Mouse (Mus musculus): ENCODE results near the gene Faf1. TPM values are rescaled to one million over a fixed set of nuclear protein-coding genes. Genes with fewer than 3 reads are reported as not detected.

Faf1 gene
- polyA plus RNA-seq, 1 experiment from 2014 or later, result 23.0 TPM

DNA sequence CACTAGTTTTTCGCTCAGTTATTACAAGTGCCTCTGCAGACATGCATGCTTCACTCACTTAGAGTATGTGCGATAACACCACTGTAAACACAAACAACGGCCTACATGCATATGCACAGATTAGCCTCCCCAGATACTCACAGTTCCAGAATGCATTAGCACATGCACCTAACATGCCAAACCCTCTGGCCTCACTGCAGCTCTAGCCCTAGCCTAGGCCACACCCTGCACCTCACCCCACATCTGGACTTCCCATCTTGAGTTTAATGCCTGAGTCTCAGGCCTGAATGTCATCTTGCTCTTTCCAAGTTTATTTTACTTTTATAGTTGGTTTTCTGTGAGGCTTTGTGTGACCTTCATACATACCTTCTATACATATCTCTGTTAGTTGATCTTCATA, 272.9 kb downstream of the Faf1 start:
- Histone ChIP-seq H3K27me3 (no peaks in the 10 kb centered on the region), H3K4me1 (no peaks in the 10 kb centered on the region), H3K4me2 (no peak overlapping the region), H3K4me3 (no peak overlapping the region), H3K9me3 (no peaks in the 10 kb centered on the region), H3K9ac (no peak overlapping the region), H3K36me3 (peaks cover 4% of the 10 kb centered on the region; the same call in 1 of the 2 replicates), H3K27ac (no peak overlapping the region)
- WGBS, result 95% methylated on average over 3 of the region's 3 CpGs
- no peak for ATAC-seq (ENCODE audit: insufficient number of reproducible peaks, low FRiP score, low TSS enrichment, low read depth)

DNA sequence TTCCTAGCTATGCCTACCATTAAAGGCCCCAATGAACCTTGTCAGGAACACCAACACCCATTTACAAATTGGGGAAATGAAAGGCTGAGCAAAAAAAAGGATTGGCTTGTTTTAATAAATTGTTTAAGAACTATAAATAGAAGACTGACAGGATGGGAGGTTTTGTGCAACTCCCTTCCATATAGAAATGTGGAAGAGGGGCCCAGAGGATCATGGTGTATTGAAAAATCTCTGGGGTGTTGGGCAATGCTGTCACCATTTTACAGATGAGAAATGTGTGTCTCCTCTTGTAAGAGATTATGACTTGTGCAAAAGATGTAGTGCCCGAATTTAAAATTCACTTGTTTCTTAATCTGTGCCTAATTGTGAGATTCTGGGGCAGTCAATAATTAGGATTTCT, 277.1 kb downstream of the Faf1 start:
- no peak for ATAC-seq (ENCODE audit: insufficient number of reproducible peaks, low FRiP score, low TSS enrichment, low read depth)
- no peaks in the 10 kb centered on the region for H3K36me3 ChIP-seq
- H3K4me1 ChIP-seq, result no peaks in the 10 kb centered on the region
- H3K9ac ChIP-seq, result no peak overlapping the region
- H3K4me3 ChIP-seq, result no peak overlapping the region
- H3K27ac ChIP-seq, result no peak overlapping the region
- 92% methylated on average over 1 of the region's 1 CpGs for WGBS
- no peaks in the 10 kb centered on the region for H3K27me3 ChIP-seq
- no peaks in the 10 kb centered on the region for H3K9me3 ChIP-seq
- no peak overlapping the region for H3K4me2 ChIP-seq

- ATAC-seq (ENCODE audit: insufficient number of reproducible peaks, low FRiP score, low TSS enrichment, low read depth), result no peak
- 56% methylated on average over 5 of the region's 5 CpGs for WGBS
- Histone ChIP-seq H3K9me3 (no peaks in the 10 kb centered on the region), H3K4me3 (no peak overlapping the region), H3K9ac (no peak overlapping the region), H3K27me3 (no peaks in the 10 kb centered on the region), H3K36me3 (peaks cover 8% of the 10 kb centered on the region; the same call in 1 of the 2 replicates), H3K4me2 (no peak overlapping the region), H3K27ac (no peak overlapping the region), H3K4me1 (no peaks in the 10 kb centered on the region)
Observed at GRCm38 (mm10) chr4:109960201-109960935, 284.0 kb downstream of the Faf1 start.

GRCm38 (mm10) chr4:109963570-109964279, 287.3 kb downstream of the Faf1 start:
- H3K4me1 ChIP-seq, result no peaks in the 10 kb centered on the region
- H3K4me2 ChIP-seq, result no peak overlapping the region
- WGBS, result 86% methylated on average over 5 of the region's 5 CpGs
- H3K27me3 ChIP-seq, result no peaks in the 10 kb centered on the region
- H3K27ac ChIP-seq, result no peak overlapping the region
- H3K9ac ChIP-seq, result no peak overlapping the region
- ATAC-seq (ENCODE audit: insufficient number of reproducible peaks, low FRiP score, low TSS enrichment, low read depth), result no peak
- no peaks in the 10 kb centered on the region for H3K9me3 ChIP-seq
- no peak overlapping the region for H3K4me3 ChIP-seq
- H3K36me3 ChIP-seq, result peaks cover 14% of the 10 kb centered on the region; the same call in 1 of the 2 replicates

DNA sequence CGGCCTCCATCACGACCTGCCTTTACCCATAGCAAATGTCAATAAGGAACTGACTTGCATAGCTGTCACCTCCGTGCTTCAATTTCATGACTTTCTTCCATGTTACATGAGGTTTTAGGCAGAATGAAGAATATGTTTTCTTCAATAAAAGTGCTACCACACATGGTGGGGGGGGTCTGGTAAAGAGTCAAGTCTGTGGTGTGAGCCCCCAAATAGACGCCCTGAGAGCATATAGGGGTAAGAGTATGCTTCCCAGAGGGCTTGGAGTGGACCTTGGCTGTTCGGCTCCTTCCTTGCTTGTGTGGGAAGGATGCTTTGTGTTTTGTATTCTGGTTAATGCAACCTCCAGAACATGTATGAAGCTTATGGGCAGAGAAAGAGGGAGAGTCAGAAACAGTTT, 293.2 kb downstream of the Faf1 start:
- 77% methylated on average over 5 of the region's 5 CpGs for WGBS
- H3K27me3 ChIP-seq, result peaks cover 36% of the 10 kb centered on the region

GRCm38 (mm10) chr4:109973991-109974654, 297.7 kb downstream of the Faf1 start:
- peaks cover 82% of the 10 kb centered on the region for H3K27me3 ChIP-seq
- ATAC-seq (ENCODE audit: insufficient number of reproducible peaks, low FRiP score, low TSS enrichment, low read depth), result no peak
- H3K27ac ChIP-seq, result no peak overlapping the region
- H3K4me1 ChIP-seq, result peaks cover 25% of the 10 kb centered on the region
- WGBS, result 3% methylated on average over 20 of the region's 20 CpGs
- 0 out of 2 replicates have a peak overlapping the region, but pooled peaks have one; percentile 24 for H3K4me2 ChIP-seq
- H3K4me3 ChIP-seq, result no peak overlapping the region
- H3K9ac ChIP-seq, result no peak overlapping the region
- no peaks in the 10 kb centered on the region for H3K9me3 ChIP-seq
- H3K36me3 ChIP-seq, result no peaks in the 10 kb centered on the region

More for the DNA sequence above, 293.2 kb downstream of the Faf1 start:
- no peak overlapping the region for H3K4me2 ChIP-seq
- H3K4me1 ChIP-seq, result peaks cover 4% of the 10 kb centered on the region
- no peak overlapping the region for H3K9ac ChIP-seq
- H3K36me3 ChIP-seq, result 0 out of 2 replicates have a peak, but pooled peaks cover 5% of the 10 kb centered on the region
- H3K27ac ChIP-seq, result no peak overlapping the region
- H3K9me3 ChIP-seq, result no peaks in the 10 kb centered on the region
- no peak for ATAC-seq (ENCODE audit: insufficient number of reproducible peaks, low FRiP score, low TSS enrichment, low read depth)
- no peak overlapping the region for H3K4me3 ChIP-seq

GRCm38 (mm10) chr4:109974655-109975380, 298.4 kb downstream of the Faf1 start:
- H3K4me1 ChIP-seq, result peaks cover 27% of the 10 kb centered on the region
- 0 out of 2 replicates have a peak, but pooled peaks have one; percentile 21 for ATAC-seq (ENCODE audit: insufficient number of reproducible peaks, low FRiP score, low TSS enrichment, low read depth)
- H3K27me3 ChIP-seq, result peaks cover 88% of the 10 kb centered on the region
- H3K9ac ChIP-seq, result no peak overlapping the region
- no peaks in the 10 kb centered on the region for H3K36me3 ChIP-seq
- 2% methylated on average over 33 of the region's 33 CpGs for WGBS
- H3K4me2 ChIP-seq, result peak overlapping the region; percentile 24; the same call in 1 of the 2 replicates
- peak overlapping the region; percentile 12; the same call in 1 of the 2 replicates for H3K4me3 ChIP-seq
- no peak overlapping the region for H3K27ac ChIP-seq
- H3K9me3 ChIP-seq, result no peaks in the 10 kb centered on the region

GRCm38 (mm10) chr4:109975381-109976240, 299.2 kb downstream of the Faf1 start:
- no peak for ATAC-seq (ENCODE audit: insufficient number of reproducible peaks, low FRiP score, low TSS enrichment, low read depth)
- Histone ChIP-seq H3K4me1 (peaks cover 32% of the 10 kb centered on the region), H3K27ac (no peak overlapping the region), H3K4me2 (no peak overlapping the region), H3K9me3 (no peaks in the 10 kb centered on the region), H3K27me3 (peaks cover 96% of the 10 kb centered on the region), H3K36me3 (no peaks in the 10 kb centered on the region), H3K9ac (no peak overlapping the region), H3K4me3 (no peak overlapping the region)
- WGBS, result 10% methylated on average over 25 of the region's 25 CpGs

DNA sequence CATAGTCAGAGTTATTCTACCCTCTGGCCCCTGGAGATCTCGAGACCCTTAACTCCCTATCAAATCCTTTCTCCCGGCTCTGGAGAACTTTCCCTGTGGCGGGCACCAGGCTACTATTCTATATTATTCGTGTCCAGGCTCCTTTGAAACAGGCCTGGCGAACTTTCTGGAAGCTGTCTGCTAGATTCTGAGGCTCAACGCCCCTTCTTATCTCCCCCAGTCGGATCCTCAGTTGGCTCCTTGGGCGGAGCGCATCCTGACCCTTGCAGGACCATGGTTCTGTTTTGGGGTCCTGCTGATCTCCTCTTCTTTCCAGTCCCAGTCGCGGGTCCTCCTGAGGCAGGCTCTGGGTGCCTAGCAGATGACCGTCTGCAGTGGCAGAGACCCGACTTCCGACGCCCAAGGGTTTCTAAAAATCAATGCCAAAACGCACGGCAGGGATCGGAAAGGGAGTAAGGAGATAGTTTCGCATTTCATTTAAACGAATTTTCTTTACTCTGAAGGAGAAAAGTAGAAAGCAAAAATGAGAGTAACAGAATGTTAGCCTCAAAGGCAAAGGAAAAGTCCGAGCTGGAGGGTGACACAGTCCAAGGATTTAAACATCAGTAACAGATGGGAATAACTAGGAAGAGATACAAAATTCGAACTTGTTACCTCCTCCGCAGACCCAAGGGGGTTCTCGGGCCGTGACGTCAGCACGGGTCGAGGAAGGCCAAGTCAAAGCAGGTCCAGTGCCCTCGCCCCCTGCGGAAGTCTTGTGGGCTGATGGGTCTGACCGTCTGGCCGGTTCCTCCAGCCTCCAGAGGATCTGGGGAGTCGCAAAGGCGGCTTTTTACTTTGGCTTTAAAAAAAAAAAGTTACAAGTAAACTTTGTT, 300.1 kb downstream of the Faf1 start:
- Histone ChIP-seq H3K9ac (no peak overlapping the region), H3K36me3 (no peaks in the 10 kb centered on the region), H3K4me2 (0 out of 2 replicates have a peak overlapping the region, but pooled peaks have one; percentile 75), H3K27me3 (peaks cover 96% of the 10 kb centered on the region), H3K9me3 (no peaks in the 10 kb centered on the region), H3K4me1 (peaks cover 35% of the 10 kb centered on the region), H3K27ac (no peak overlapping the region), H3K4me3 (peak overlapping the region; percentile 42; the same call in 1 of the 2 replicates)
- 2% methylated on average over 34 of the region's 34 CpGs for WGBS
- no peak for ATAC-seq (ENCODE audit: insufficient number of reproducible peaks, low FRiP score, low TSS enrichment, low read depth)
